Mouse (Mus musculus): ENCODE measurements around the gene Tab3.

DNA sequence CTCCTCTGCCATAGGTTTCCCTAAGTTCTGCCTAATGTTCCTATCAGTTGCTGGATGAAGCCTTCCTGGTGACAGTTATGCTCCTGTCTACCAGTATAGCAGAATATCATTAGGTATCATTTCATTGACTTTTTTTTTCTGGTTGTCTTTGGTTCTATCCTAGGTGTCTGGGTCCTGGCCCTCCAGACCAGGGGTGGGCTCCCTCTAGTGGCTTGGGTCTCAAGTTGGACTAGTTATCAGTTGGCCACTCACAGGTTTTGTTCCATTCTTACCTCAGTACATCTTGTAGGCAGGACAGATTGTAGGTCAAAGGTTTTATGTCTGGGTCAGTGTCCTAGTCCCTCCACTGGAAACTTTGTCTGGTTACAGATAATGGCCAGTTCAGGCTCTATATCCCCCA, 11.8 kb downstream of the Tab3 start:
- no peak for TF ChIP-seq CTCF (IDR thresholded peaks at IDR 0.05; ENCODE audit: control insufficient read depth, insufficient read depth, insufficient read length)
- TF ChIP-seq MYOD1 (IDR thresholded peaks at IDR 0.05; ENCODE audit: control insufficient read depth, insufficient read length, low read depth), result no peak
- TF ChIP-seq USF1 (IDR thresholded peaks at IDR 0.05; ENCODE audit: low read depth), result no peak
